Mouse (Mus musculus) E14TG2a.4 (cell line): ENCODE measurements at regions not wholly inside any gene's neighbourhood (a gene's known extent, or its start where the extent isn't known, plus 50 kb on each side); places are given as distances from the start of the nearest gene placed in this dataset.

Source experiments
- CTCF ChIP-seq: conservative IDR thresholded peaks from 2 replicates; pipeline ENCODE4 v1.5.1; 2014; ENCODE audit warnings: low read length
- NANOG ChIP-seq: IDR thresholded peaks from 2 replicates; pipeline ENCODE4 v1.6.1; 2014; ENCODE audit warnings: borderline replicate concordance, low read length, mixed read lengths

- TF ChIP-seq CTCF (no peak), NANOG (no peak)
Observed at GRCm38 (mm10) chr2:75451846-75452267, 207.2 kb upstream of the Hnrnpa3 start.
